Mouse (Mus musculus) kidney, postnatal 4 days (tissue): Measurements from ENCODE around the gene Rhag.

Experiments used
- DNase-seq, 2 experiments: peaks; one replicate each; pipeline ENCODE4 v3.0.0; 2021; ENCODE audit warnings: mixed read lengths in 2 of 2

Rhag gene

DNA sequence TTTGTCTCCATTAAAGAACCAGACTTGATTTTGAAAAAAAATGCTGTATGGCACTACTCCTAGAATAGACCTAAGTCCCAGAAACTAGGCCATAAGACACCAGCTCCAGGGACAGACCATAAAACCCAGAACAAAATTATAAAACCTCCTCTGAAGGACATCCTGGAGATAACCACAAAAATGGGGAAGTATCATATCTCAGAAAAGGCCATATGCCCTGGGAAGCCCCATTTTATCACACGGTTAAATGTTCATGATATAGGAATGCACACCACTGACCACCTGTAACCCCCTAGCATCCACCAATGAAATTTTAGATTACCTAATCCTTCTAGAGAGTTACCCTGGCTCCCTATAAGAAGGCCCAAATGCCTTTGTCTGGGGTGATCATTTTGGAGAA is 64.6 kb downstream of the Rhag start:
- no peak for DNase-seq

DNA sequence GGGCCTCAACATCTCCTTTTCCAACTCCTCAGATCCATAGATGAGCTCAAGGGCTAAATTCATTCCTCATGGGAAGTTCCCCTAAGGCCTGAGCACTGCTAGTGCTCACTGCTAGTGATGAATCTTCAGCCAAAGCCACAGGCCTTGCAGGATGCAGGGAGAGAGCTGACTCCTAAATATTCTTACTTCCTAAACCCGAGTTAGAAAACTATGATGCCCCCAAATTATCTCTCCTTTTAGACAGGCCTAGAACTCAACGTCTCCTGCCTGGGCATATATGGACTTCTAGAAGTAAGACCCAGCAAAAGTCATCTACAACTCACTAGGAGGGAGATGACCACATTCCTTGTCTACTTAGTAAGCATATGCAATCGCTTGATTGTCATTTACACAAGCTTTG is 66.8 kb downstream of the Rhag start:
- DNase-seq: no peak

DNA sequence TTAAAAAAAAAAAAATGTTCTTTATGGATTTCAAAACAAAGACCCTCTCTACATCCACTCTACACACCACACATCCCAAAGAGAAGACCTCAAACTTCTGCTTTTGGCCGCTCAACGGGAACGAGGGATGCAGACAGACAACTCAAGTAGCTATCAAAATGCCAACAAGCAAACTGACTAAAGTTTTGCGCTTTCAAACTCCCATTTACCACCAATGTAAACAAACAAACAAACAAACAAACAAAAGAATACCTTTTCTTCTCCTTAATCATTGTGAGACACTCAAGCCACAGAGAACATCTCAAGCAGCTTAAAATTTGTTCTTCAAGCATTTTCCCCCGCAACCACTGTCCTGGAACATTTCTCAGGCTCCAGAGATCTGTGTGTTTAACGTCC is 68.6 kb downstream of the Rhag start:
- no peak for DNase-seq

DNA sequence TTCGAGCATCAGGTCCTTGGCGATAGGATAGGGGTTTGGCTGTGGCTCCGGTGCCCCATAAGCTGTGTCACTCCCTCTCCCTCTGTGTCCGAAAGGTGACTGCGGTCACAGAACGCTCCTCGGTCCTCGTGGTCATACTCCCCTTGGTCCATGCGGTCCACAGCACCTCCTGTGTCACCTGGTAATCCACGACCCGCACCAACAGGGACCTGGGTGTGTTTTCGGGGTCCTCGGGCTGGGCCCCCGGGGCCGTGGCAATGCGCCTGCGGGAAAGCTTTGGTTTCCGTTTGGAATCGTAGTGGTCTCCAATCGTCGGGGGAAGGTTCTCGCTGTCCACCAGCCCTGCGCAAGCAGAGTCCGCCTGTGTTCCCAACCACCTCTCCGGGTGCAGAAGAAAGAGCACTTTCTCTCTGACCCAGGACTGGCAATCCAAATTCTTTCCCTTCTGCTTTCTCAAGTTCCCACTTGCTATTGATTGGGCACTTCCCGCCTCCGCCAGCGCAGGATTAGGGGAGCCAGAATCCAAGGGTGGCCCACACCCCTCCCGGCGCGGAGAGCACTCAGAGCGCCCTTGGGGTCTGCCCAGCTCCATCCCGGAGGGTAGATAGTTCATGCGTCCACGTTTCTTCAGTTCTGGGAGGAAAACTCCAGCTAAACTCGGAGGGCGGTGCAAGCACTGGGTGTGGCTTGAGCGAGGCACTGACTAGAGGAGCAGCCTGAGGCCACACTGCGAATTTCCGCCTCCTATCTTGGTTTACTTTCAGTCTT is 69.2 kb downstream of the Rhag start, which contains the start of gene 9130008F23Rik:
Gene 9130008F23Rik (minus strand): TSS at position 636 of the 768 bp plus-strand sequence.
- peak; percentile 50 to 66 for DNase-seq

DNA sequence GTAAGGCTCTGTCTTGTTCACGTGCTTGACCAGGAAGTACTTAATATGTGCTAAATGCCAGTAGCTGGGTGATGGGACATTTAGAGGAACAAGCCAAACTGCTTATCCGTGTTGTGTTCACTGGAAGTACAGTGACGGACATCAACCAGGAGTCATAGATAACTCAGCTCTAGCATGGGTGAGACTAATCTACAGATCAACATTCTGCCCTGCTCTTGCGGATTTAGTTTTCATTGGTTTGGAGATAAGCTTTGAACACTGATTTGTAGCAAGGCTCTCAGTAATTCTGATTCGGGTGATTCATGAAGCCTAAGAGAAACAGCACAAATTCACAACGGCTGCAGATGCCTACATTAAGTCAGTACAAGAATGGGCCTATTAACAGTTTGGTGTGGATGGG is 71.2 kb downstream of the Rhag start:
- no peak for DNase-seq

DNA sequence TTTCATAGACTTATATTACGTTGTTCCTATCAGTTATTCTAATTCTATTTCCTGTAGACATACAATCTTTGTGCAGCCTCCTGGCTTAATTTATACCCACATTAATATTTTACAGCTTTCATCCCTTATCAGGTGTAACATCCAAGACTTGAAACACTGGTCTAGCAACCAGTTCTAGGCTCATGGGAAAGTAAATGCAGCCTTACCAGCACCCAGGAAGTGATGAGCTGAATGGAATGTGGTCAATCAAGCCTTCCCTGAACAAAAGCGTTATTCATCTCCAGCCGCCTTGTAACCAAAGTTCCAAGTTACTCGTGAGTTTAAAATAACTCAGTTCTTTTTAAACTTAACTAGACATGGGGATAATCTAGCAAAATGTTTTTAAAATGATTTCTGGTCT is 74.2 kb downstream of the Rhag start:
- DNase-seq: no peak

DNA sequence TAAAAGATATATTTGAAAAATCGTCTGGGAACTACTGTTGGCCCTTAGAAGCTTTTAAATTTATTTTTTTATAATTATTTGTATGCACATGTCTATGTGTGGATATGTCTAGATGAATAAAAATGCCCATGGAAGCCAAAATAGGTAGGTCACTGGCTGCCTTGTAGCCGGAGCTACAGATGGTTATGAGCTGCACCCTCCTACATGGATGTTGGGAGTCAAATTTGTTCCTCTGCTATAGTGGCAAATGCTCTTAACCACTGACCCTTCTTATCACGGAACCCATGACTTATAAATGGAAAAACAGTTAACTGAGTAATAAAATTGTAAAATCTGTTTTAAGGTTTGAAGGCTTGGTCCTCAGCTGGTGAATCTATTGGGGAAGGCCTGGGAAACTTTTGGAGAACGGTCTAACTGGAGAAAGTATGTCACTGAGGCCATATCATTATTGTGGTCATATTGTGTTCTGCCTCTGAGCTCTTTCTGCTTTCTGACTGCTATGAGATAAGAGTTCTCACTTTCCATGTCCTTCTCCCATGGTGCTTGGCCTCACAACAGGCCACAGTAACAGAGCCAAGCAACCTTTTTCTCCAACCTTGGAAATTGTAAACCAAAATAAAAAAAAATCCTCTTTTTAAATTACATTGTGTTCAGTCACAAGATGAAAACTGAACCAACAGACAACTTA is 77.1 kb downstream of the Rhag start:
- no peak for DNase-seq
